Mouse (Mus musculus) ovary, postnatal 36 days (tissue): ENCODE results near the gene Prr7.

ENCODE experiments used
- DNase-seq: peaks from one replicate; pipeline ENCODE4 v3.0.0; 2022; ENCODE audit warnings: low spot score, mixed read lengths

Prr7 gene

GRCm38 (mm10) chr13:55510332-55510667 is 46.2 kb downstream of the Prr7 start:
- no peak for DNase-seq

- DNase-seq: peak; percentile 72
Observed at GRCm38 (mm10) chr13:55510668-55511491, 46.8 kb downstream of the Prr7 start.

GRCm38 (mm10) chr13:55511492-55511861 is 47.4 kb downstream of the Prr7 start:
- no peak for DNase-seq

- peak; percentile 64 for DNase-seq
Observed at GRCm38 (mm10) chr13:55512379-55513031, 48.4 kb downstream of the Prr7 start.

DNA sequence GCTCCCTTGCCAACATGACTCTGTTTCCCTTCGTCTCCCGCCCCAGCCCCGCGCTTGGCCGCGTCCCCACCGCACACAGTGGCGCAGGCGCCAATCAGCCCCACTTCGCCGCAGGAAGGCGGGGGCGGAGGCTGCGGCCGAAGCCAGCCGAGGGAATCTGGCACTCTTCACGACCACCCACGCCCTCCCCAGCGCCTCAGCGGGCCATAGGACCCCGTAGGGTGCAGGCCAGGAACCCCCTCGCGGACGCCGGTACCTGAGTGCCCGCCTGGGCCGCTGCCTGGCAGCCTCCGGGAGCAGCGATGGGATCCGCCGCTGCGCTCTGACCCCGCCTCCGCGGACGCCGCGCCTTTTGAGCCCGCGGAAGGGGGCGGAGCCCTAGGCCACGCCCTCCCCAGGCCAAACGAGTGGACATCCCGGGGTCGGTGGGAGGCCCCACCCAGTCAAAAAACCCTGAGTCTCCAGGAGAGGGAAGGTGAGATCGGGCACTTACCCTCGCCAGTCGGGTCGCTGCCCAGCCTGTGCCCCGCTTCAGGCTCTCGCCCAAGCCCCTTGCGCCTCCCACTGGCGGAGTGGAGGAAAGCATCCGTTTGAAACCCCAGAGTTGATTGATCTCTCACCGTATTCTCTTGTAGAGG is 49.2 kb downstream of the Prr7 start, which contains the start of gene Pdlim7:
TSS of gene Pdlim7 (minus strand) at position 566 of the 638 bp plus-strand sequence.
- peak; percentile 93 for DNase-seq

DNA sequence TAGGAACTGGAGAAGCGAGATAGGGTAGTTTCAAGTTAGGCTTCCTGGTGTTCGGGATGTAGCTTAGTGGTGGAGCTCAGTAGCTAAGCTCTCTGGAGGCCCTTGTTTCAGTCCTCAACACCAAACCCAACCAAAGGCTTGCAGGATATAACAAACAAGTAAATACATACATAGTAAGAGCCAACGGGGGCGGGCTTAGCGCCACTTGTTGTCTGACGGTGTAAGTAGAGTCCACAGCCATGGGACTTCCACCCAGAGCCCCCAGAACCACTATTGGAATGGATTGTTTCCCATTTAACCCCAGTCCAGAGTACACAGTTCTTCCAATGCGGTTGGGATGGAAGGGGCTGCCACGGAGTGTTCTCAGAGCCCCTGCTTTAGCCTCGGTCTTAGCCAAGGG is 49.8 kb downstream of the Prr7 start:
- DNase-seq: no peak

- DNase-seq: peak; percentile 82
Observed at GRCm38 (mm10) chr13:55516955-55517354, 52.9 kb downstream of the Prr7 start.

DNA sequence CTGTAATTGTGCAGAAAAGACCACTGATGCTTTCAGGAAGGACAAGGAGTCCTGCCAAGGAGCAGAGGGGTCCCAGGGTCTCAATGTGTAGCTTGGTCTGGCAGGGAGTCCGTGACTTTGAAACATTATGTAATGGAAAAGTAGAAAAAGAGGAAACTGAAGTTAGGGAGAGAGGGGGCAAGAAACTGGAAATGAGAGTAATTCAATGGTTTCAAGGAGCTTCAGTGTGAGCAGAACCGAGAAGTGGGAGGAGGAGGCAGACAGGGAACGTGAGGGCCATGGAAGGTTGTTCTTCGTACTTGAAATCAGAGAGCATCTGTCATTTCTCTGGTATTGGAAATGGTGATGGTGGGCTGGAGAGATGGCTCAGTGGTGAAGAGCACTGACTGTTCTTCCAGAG is 55.5 kb downstream of the Prr7 start:
- no peak for DNase-seq

DNA sequence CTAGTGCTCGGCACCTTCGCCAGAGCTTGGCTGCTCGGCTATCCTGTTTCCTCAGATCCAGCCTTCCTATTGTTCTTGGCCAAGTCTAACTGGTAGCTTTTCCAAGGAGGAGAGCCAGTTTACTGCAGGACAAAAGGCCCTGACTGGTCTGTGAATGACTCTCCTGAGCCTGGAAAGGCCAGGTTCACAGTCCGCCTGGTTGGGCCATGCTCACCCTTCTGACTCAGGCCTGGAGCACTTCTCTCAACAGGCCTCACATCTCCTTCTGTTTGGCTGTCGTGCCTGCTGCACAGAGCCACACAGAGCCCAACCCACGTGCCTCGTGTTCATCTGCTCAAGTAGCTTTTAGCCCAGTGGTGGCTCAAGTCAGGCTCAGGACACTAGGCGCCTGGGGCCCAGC is 58.7 kb downstream of the Prr7 start:
- DNase-seq: no peak
